Mouse (Mus musculus) B cell, adult 2 months (primary cell): ENCODE data around the gene B4galt1.
A peak's percentile ranks its signal among the peaks of the same experiment; 100 is the strongest.

ENCODE experiments used
- DNase-seq, 2 experiments: peaks; one replicate each; pipeline ENCODE4 v3.0.0; 2022

The B4galt1 gene

DNA sequence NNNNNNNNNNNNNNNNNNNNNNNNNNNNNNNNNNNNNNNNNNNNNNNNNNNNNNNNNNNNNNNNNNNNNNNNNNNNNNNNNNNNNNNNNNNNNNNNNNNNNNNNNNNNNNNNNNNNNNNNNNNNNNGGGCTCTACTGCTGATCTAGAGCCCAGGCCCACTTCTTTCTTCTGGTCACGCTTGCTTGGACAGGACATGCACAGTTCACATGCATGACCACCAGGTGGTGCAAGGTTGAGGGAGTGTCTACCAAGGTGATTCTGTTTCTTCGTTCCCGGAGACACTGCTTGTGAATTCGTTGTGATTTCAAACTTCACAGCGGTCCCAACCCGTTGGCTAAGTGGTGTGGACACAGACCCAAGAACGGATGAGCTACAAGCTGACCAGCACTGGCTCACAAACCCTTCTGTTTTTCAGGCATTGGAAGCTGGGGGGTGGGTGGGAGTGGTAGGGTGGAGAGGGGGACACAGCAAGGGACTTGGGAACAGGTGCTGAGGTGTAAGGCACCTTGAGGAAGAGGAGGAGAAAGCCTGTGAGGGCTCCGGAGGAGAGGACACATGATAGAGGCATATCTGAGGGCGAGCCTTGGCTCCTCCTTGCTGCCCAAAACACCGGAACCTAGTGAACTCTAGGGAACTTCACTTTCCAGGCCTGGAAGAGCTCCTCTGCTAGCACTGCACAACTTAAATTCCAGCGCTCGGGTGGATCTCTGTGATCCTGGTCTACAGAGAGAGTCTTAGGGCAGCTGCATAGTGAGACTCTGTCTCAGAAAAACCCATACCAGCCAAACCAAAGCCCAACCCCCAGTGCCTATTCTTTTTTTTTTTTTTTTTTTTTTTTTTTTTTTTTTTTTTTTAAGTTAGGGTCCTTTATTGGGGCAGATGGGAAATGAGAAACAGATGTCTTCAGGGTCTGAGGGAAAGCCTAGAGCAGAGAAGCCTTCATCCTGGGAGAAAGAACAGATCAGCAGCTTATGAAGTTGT lies 79.2 kb downstream of the B4galt1 start:
- peak; percentile 86 to 89 for DNase-seq

DNA sequence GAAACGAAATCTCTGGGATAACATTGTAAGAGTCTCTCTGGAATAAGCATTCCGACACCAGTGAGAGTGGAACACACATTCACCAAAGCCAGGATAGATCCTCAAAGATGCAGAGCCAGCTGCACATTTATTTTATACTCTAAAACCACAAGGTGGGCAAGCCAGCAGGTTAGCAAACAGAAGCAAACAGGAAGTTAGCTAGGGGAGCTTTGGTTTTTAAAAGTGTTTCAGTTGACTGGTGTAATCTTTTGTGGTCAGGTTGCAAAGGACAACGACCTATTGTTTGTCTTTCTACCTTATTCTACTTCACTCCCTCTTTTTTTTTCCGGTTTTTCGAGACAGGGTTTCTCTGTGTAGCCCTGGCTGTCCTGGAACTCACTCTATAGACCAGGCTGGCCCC lies 93.9 kb downstream of the B4galt1 start:
- DNase-seq: no peak

DNA sequence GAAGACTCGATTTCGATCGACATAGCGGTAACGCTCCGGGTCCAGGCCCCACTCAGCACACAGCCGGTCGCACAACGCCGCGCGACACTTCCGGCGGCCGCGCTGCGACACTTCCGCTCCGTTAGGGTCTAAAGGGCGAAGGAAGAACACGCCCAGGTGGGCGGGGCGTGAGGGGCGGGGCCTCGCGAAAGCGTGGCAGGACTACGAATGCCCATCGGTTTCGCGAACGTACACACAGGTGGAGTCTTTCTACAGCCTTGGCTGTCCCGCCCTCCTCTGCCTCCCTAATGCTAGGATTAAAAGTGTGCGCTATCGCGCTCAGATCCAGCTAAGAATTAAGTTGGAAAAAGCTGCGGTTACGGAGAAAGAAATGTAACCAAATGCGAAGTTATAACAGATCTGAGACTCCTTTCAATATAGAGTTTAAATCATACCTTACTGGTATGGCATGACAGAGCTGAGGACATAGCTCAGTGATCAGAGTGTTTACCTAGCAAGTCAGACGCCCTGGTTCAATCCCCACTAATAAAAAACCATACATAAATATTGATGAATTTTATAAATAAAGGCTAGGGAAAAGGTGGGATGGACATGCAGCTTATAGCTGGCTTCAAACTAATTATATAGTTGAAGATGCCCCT lies 95.9 kb downstream of the B4galt1 start, which contains the start of gene Smu1:
TSS of gene Smu1 (minus strand) at position 144 of the 641 bp plus-strand sequence.
- peak; percentile 99 for DNase-seq

DNA sequence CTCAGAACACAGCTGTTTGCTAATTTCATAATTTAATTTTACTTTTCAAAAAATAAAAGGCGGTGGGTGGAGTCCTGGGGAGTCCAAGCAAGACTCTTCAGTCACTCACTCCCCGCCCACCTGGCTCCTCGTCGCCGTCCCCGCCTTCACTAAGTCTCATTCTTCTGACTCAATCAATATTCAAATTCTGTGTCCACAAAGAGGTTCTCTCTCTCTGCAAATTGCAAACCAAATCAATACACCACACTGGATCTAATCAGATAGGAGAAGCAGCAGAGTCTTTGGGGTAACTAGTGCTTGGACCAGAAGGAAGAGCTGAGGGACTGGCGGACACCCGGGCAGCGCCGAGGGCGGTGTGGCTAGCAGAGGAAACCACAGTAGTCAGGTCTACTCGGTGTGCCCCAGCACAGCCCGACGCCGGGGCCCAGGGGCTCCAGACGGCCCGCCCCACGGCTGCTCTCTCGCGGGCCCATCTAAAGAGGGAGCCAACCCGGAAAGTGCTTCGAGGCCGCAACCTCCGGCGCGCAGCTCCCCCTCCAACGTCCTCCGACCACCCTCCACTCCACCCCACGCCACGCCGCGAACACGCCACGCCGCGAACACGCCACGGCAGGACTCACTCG lies 96.5 kb downstream of the B4galt1 start:
- peak; percentile 43 to 49 for DNase-seq
